ENCODE assay signal across 8 mouse cellular contexts in genomic region chr3:84653557-84654245, GRCm38 (mm10). TPM values are rescaled to one million over a fixed set of nuclear protein-coding genes. Genes with fewer than 3 reads are reported as not detected.
DNase-seq lines count a peak whose midpoint lies in the region; ATAC-seq and TF ChIP-seq lines count a peak whose summit lies in the region.

No protein-coding gene starts in this region.

- H3K79me2 ChIP-seq in macrophage (ENCODE audit: inconsistent target), result no peaks in the 10 kb centered on the region

- ATAC-seq in heart, embryonic 16.5 days (replicated peaks; ENCODE audit: extremely low read depth, insufficient read depth, low FRiP score), result no peak
- ATAC-seq in hindbrain, embryonic 11.5 days (ENCODE audit: low FRiP score), result no peak
- ATAC-seq in stomach, embryonic 15.5 days (ENCODE audit: insufficient read depth, low FRiP score, low read depth), result no peak

- no peaks in the 10 kb centered on the region for H3K27me3 ChIP-seq in heart, embryonic 16.5 days (ENCODE audit: control insufficient read depth, insufficient read depth, low read length)
- H3K27me3 ChIP-seq in hindbrain, embryonic 11.5 days (ENCODE audit: control insufficient read depth, insufficient read depth, low read length), result no peaks in the 10 kb centered on the region
- no peaks in the 10 kb centered on the region for H3K27me3 ChIP-seq in stomach, embryonic 15.5 days (replicated peaks)

- 15% methylated on average over 13 of the region's 14 CpGs for WGBS in heart, embryonic 16.5 days
- 28% methylated on average over 13 of the region's 14 CpGs for WGBS in hindbrain, embryonic 11.5 days
- 37% methylated on average over 9 of the region's 14 CpGs for WGBS in macrophage (ENCODE audit: missing documents)
- 16% methylated on average over 14 of the region's 14 CpGs for WGBS in stomach, embryonic 15.5 days

- peak overlapping the region; percentile 18 for H3K4me3 ChIP-seq in heart, embryonic 16.5 days (ENCODE audit: low read length)
- H3K4me3 ChIP-seq in hindbrain, embryonic 11.5 days (ENCODE audit: low read depth, low read length), result no peak overlapping the region
- no peak overlapping the region for H3K4me3 ChIP-seq in macrophage (ENCODE audit: inconsistent target)
- H3K4me3 ChIP-seq in stomach, embryonic 15.5 days (replicated peaks), result peak overlapping the region; percentile 13

- no peak for TF ChIP-seq CTCF in brain, embryonic 14.5 days (IDR thresholded peaks at IDR 0.05; ENCODE audit: borderline replicate concordance, extremely low read depth, insufficient read depth, insufficient read length)

- peaks cover 28% of the 10 kb centered on the region for H3K4me1 ChIP-seq in heart, embryonic 16.5 days (ENCODE audit: control insufficient read depth, insufficient read depth, low read length)
- H3K4me1 ChIP-seq in hindbrain, embryonic 11.5 days (replicated peaks; ENCODE audit: control insufficient read depth, insufficient read depth, low read length), result no peaks in the 10 kb centered on the region
- H3K4me1 ChIP-seq in stomach, embryonic 15.5 days, result peaks cover 22% of the 10 kb centered on the region

- peak overlapping the region; percentile 46 for H3K9ac ChIP-seq in heart, embryonic 16.5 days (ENCODE audit: low read length)
- H3K9ac ChIP-seq in hindbrain, embryonic 11.5 days (ENCODE audit: low read depth, low read length), result no peak overlapping the region
- H3K9ac ChIP-seq in stomach, embryonic 15.5 days, result no peak overlapping the region

- intact Hi-C loops in left cerebral cortex, postnatal 25 days (cut with DNase I), result no loop called here

- H3K4me2 ChIP-seq in heart, embryonic 16.5 days (ENCODE audit: low read depth, low read length), result peak overlapping the region; percentile 55
- H3K4me2 ChIP-seq in hindbrain, embryonic 11.5 days (replicated peaks; ENCODE audit: low read depth, low read length), result peak overlapping the region; percentile 19; the same call in 1 of the 2 replicates
- H3K4me2 ChIP-seq in stomach, embryonic 15.5 days, result peak overlapping the region; percentile 51

- no peaks in the 10 kb centered on the region for H3K36me3 ChIP-seq in heart, embryonic 16.5 days (ENCODE audit: control insufficient read depth, insufficient read depth)
- no peaks in the 10 kb centered on the region for H3K36me3 ChIP-seq in hindbrain, embryonic 11.5 days (ENCODE audit: control insufficient read depth, insufficient read depth, low read length)
- no peaks in the 10 kb centered on the region for H3K36me3 ChIP-seq in macrophage (ENCODE audit: inconsistent target)
- H3K36me3 ChIP-seq in stomach, embryonic 15.5 days, result no peaks in the 10 kb centered on the region

- TF ChIP-seq POLR2A in brain, embryonic 14.5 days (IDR thresholded peaks at IDR 0.05; ENCODE audit: borderline replicate concordance, extremely low read depth, insufficient read depth, insufficient read length, poor library complexity, severe bottlenecking), result no peak

- no peaks in the 10 kb centered on the region for H3K9me3 ChIP-seq in heart, embryonic 16.5 days (replicated peaks; ENCODE audit: control insufficient read depth, low read length)
- H3K9me3 ChIP-seq in hindbrain, embryonic 11.5 days (ENCODE audit: control insufficient read depth, low read length), result no peaks in the 10 kb centered on the region
- H3K9me3 ChIP-seq in stomach, embryonic 15.5 days, result no peaks in the 10 kb centered on the region

- no peak for DNase-seq in heart, adult 11 months
- peak; percentile 35 for DNase-seq in brain, embryonic 14.5 days (ENCODE audit: low read depth)
- peak; percentile 20 for DNase-seq in hindbrain, embryonic 11.5 days (ENCODE audit: low spot score)
- no peak for DNase-seq in left cerebral cortex, postnatal 25 days (ENCODE audit: low spot score in 2 of 2)
- DNase-seq in layer of hippocampus, adult 8-10 months (ENCODE audit: low spot score in 2 of 2), result no peak

- peak overlapping the region; percentile 85 for H3K27ac ChIP-seq in heart, embryonic 16.5 days (ENCODE audit: low read length)
- no peak overlapping the region for H3K27ac ChIP-seq in hindbrain, embryonic 11.5 days (ENCODE audit: low read depth, low read length)
- H3K27ac ChIP-seq in macrophage, result peak overlapping the region; percentile 69
- peak overlapping the region; percentile 33; the same call in 1 of the 2 replicates for H3K27ac ChIP-seq in stomach, embryonic 15.5 days

RNA-seq across cellular contexts. Expression of gene Tmem154, which starts 12.3 kb away (rescaled TPM):
- polyA plus RNA-seq in heart, embryonic 16.5 days (2015; fragmentation: Nextera tagmentation; extraction: Ambion mirVana), result 2.0 and 3.1 TPM in 2 replicates
- 0.75 and 0.96 TPM in 2 replicates for polyA plus RNA-seq in brain, embryonic 14.5 days (2012; rRNA removed)
- polyA plus RNA-seq in hindbrain, embryonic 11.5 days (2014; fragmentation: Nextera tagmentation; extraction: Ambion mirVana), result 0.32 and 0.61 TPM in 2 replicates
- total RNA-seq in macrophage (2018; cell fraction: chromatin; rRNA removed), result 100 to 1,000 TPM in 10 of 26 experiments, 10 to 100 TPM in 11, 1 to 10 TPM in 5; 5.6 to 262 (median 81.4) TPM
- total RNA-seq in macrophage (2018; cell fraction: cytosol; rRNA removed), result 100 to 1,000 TPM in 8 of 26 experiments, 10 to 100 TPM in 18; 34.4 to 131 (median 62.0) TPM
- total RNA-seq in macrophage (2018; cell fraction: nucleus; rRNA removed), result 100 to 1,000 TPM in 6 of 26 experiments, 10 to 100 TPM in 19, 1 to 10 TPM in 1; 9.0 to 177 (median 62.5) TPM
- 57.7 to 102 TPM (median 78.1 TPM) in 3 replicates for polyA plus RNA-seq in macrophage (2018)
- polyA plus RNA-seq in stomach, embryonic 15.5 days (2015; fragmentation: Nextera tagmentation; extraction: Ambion mirVana), result 4.5 and 7.6 TPM in 2 replicates
- total RNA-seq in left cerebral cortex, postnatal 25 days (2021), result under 1 TPM; 0.69 to 0.71 TPM
- 1 to 10 TPM in 2 of 4 experiments, under 1 TPM in 2; 0.49 to 2.8 (median 0.92) TPM for total RNA-seq in layer of hippocampus, adult 8-10 months (2022)

Comparison
In these comparisons a context has a peak if more than half of its experiments do, and no peak if none do; other contexts are left out.
1. H3K4me3 ChIP-seq: peak in heart, embryonic 16.5 days (single experiment) and stomach, embryonic 15.5 days (single experiment); none in hindbrain, embryonic 11.5 days (single experiment) and macrophage (single experiment).
2. DNase-seq: peak in brain, embryonic 14.5 days (single experiment) and hindbrain, embryonic 11.5 days (single experiment); none in heart, adult 11 months (single experiment), left cerebral cortex, postnatal 25 days (0 of 2) and layer of hippocampus, adult 8-10 months (0 of 2).
3. Peak in every context shown above with its lines, with median percentiles within 50 percentile points of each other: H3K4me2 ChIP-seq.